Mouse (Mus musculus) thymus, postnatal 36 days (tissue): ENCODE data around the gene Arsj.

Experiments
- DNase-seq, 2 experiments: peaks; one replicate each; pipeline ENCODE4 v3.0.0; 2022; ENCODE audit warnings: mixed read lengths in 2 of 2

Arsj gene

GRCm38 (mm10) chr3:126402836-126403235, 39.4 kb downstream of the Arsj start:
- peak; percentile 19 to 43 for DNase-seq

- DNase-seq: no peak
These were observed 40.7 kb downstream of the Arsj start for GRCm38 (mm10) chr3:126404199-126404598.

- no peak for DNase-seq
These were observed 67.1 kb downstream of the Arsj start for GRCm38 (mm10) chr3:126430524-126431064.

- no peak for DNase-seq
These were observed 75.8 kb downstream of the Arsj start for GRCm38 (mm10) chr3:126439331-126439730.

- no peak for DNase-seq
These were observed 85.6 kb downstream of the Arsj start for GRCm38 (mm10) chr3:126449058-126449457.

GRCm38 (mm10) chr3:126449515-126449914, 86.0 kb downstream of the Arsj start:
- DNase-seq: no peak

- no peak for DNase-seq
These were observed 92.5 kb downstream of the Arsj start for GRCm38 (mm10) chr3:126455787-126456482.

- no peak for DNase-seq
These were observed 99.8 kb downstream of the Arsj start for GRCm38 (mm10) chr3:126463119-126463815.

- DNase-seq: no peak
These were observed 100.8 kb downstream of the Arsj start for GRCm38 (mm10) chr3:126464262-126464661.
